Mouse (Mus musculus) left cerebral cortex, adult 11 months (tissue): ENCODE results near the gene Gm49450.
A peak's percentile ranks its signal among the peaks of the same experiment; 100 is the strongest.
"Not testable (repeated sequence)": the region's sequence is repeated elsewhere in the genome, so short reads cannot be mapped to it uniquely, and the experiment has no call there.

ENCODE experiments used
- DNase-seq: peaks from one replicate; pipeline ENCODE4 v3.0.0; 2022; ENCODE audit warnings: low spot score

The Gm49450 gene

GRCm38 (mm10) chr15:98985240-98985981, 32.1 kb upstream of the Gm49450 start:
- no peak for DNase-seq

- DNase-seq, result no peak
Observed at GRCm38 (mm10) chr15:98984681-98985080, 31.3 kb upstream of the Gm49450 start.

GRCm38 (mm10) chr15:98983431-98984081, 30.2 kb upstream of the Gm49450 start:
- no peak for DNase-seq

- DNase-seq, result no peak
Observed at GRCm38 (mm10) chr15:98982100-98982499, 28.7 kb upstream of the Gm49450 start.

GRCm38 (mm10) chr15:98980012-98980614, 26.8 kb upstream of the Gm49450 start:
- no peak for DNase-seq

GRCm38 (mm10) chr15:98978409-98979172, 25.2 kb upstream of the Gm49450 start:
- DNase-seq, result no peak

GRCm38 (mm10) chr15:98977759-98978408, 24.5 kb upstream of the Gm49450 start:
- no peak for DNase-seq

GRCm38 (mm10) chr15:98976763-98977758, 23.7 kb upstream of the Gm49450 start:
- DNase-seq, result no peak

GRCm38 (mm10) chr15:98973015-98973614, 19.8 kb upstream of the Gm49450 start:
- no peak for DNase-seq

GRCm38 (mm10) chr15:98971576-98972320, 18.4 kb upstream of the Gm49450 start:
- DNase-seq, result not testable (repeated sequence)

- peak; percentile 75 for DNase-seq
Observed at GRCm38 (mm10) chr15:98971111-98971510, 17.8 kb upstream of the Gm49450 start.

- DNase-seq, result no peak
Observed at GRCm38 (mm10) chr15:98969372-98970101, 16.2 kb upstream of the Gm49450 start.

GRCm38 (mm10) chr15:98968701-98969371, 15.5 kb upstream of the Gm49450 start:
- DNase-seq, result no peak

GRCm38 (mm10) chr15:98959531-98959930, 6.2 kb upstream of the Gm49450 start:
- DNase-seq, result no peak

- DNase-seq, result no peak
Observed at GRCm38 (mm10) chr15:98958901-98959420, 5.6 kb upstream of the Gm49450 start.

- no peak for DNase-seq
Observed at GRCm38 (mm10) chr15:98957475-98957874, 4.1 kb upstream of the Gm49450 start.

GRCm38 (mm10) chr15:98956000-98956399, 2.6 kb upstream of the Gm49450 start:
- DNase-seq, result no peak

- DNase-seq, result no peak
Observed at GRCm38 (mm10) chr15:98955324-98955723, 2.0 kb upstream of the Gm49450 start.
